Mouse (Mus musculus) adrenal gland, postnatal 10 days (tissue): ENCODE data around the gene Shf. TPM values are rescaled to one million over a fixed set of nuclear protein-coding genes. Genes with fewer than 3 reads are reported as not detected.
"Not testable (repeated sequence)": the region's sequence is repeated elsewhere in the genome, so short reads cannot be mapped to it uniquely, and the experiment has no call there.

Source experiments
- DNase-seq: peaks from one replicate; pipeline ENCODE4 v3.0.0; 2021; ENCODE audit warnings: mixed read lengths
- long read RNA-seq, 2 experiments: library from polyadenylated mRNA; stranded (forward); transcript quantifications; one replicate each; pipeline ENCODE4 v2.0.0; 2021
- total RNA-seq, 2 experiments: library from RNA; stranded (reverse); gene quantifications; 2 replicates each; pipeline ENCODE4 v1.2.3; 2021

Gene Shf
- 10 to 100 TPM; 16.7 to 23.7 TPM for total RNA-seq
- long read RNA-seq, experiment 1, partial matches to known transcripts, result 2 of 14 reads
- long read RNA-seq, experiment 1, other reads (novel, unspliced or antisense), result 3 of 14 reads
- long read RNA-seq, experiment 2, partial matches to known transcripts, result 0 of 6 reads
- long read RNA-seq, experiment 2, other reads (novel, unspliced or antisense), result 4 of 6 reads

DNA sequence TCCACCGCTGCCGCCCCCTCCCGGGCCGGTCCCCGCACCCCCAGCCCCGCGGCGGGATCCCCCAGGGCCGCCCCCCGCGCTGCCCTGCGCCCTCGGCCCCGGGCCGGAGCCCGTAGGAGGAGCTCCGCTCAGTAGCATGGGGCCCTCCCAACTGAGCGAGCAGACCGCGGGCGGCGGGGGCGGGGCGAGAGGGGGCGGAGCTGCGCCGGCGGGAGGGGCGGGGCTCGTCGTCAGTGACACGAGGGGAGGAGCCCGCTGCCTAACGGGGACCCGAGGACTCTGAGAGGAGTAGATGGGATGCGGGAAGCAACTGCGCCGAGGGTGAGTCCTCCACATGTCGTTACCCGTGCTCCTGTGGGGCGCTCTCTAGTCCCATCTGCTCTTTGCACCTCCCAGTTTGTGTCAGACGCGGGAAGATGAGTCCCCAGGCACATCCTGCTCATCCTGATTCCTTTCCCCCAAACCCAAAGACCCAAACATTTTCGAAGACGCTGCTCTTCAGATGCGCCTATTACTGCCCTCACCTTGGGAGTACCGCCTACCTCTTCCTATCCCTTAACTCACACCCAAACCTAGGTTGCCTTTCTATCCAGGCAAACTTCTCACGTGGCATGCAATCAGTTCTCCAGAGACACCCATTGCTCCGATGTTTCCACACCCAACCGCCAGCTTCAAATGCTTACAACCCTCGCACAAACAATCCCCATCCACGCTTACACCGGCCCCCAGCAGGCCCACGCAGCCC is at the start of gene Shf:
TSS of gene Shf (minus strand) at position 168 of the 745 bp plus-strand sequence.
- peak; percentile 98 for DNase-seq

DNA sequence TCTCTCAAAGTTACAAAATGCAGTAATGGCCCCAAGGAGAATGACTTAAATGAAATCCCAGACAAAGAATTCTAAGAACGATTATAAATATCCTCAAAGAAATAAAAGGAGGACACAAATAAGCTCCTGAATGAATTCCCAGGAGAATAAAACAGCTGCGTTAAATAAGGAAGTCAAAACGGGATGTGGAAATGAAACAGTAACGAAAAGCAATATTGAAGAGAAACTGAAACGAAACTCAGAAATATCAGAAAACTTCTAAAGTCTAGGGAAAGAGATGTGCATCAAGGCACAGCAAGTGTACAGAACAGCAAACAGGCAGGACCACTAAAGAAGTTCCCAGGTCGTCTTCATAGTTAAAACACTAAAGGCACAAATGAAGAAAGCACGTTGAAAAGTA is 40.0 kb upstream of the Shf start:
- DNase-seq, result no peak

DNA sequence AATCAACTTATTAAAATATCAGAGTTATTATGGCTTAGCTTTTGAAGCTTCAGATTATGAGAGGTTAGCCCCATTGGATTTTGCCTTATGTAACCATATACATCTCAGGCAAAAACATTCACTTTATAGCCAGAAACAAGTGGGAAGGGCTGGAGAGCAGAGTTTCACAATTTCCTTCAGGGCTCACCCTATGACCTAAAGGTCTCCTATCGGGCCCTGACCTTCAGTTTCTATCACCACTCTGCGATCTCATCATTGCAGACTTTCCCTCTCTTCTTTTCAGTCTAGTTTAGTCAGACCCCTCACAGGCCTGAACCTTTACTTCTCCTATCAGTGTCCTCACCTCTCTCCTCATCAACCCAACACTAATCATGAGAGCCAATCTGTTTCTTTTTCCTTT is 38.6 kb upstream of the Shf start:
- DNase-seq, result no peak

DNA sequence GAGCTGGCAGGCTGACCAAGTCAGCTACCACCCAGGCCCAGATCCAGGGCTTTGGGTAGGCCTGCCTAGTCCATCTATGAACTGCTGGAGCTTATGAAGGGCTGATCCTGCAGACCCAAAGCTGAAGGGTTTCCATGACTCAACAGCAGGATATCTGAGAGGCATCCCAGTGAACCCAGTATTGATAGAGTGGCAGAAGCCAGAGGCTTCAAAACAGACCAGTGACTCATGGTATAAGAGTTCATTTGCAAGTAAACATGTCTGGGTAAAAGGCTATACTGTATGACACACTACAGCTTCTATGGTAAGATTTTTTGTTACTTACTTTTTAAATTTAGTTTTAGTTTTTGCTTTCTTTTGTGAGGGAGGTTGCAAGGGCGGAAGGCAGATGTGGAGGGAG is 27.2 kb upstream of the Shf start:
- no peak for DNase-seq

DNA sequence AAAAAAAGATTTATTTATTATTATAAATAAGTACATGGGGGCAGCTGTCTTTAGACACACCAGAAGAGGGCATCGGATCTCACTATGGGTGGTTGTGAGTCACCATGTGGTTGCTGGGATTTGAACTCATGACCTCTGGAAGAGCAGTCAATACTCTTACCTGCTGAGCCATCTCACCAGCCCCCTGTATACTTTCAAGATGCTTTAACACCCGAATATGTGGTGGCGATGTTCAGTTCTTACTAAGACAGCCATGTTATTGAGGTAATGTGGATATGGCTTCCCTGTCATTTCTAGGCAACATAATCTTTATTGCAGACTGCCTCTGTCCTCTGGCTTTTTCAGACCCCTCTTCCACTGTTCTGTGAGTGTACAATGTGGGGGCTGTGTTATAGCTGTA is 18.2 kb upstream of the Shf start:
- not testable (repeated sequence) for DNase-seq

DNA sequence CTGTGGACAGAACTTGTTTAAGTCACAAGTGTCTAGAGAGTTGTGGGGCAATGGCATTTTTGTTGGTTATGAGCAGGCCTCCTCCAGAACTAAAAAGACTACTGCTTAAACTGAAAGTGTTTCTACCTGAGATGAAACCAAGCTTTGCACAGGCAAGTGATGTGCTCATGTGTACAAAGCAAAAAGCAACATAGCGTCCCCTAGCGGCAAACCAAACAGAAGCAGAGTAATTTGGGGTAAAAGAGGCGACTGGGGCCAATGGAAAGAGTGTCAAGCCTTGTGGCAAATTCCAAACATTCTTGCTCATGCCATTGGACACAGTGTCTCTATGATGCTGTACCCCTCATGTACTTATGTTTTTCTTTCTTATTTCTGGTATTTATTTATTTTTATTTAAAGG is 16.1 kb upstream of the Shf start:
- DNase-seq, result no peak

DNA sequence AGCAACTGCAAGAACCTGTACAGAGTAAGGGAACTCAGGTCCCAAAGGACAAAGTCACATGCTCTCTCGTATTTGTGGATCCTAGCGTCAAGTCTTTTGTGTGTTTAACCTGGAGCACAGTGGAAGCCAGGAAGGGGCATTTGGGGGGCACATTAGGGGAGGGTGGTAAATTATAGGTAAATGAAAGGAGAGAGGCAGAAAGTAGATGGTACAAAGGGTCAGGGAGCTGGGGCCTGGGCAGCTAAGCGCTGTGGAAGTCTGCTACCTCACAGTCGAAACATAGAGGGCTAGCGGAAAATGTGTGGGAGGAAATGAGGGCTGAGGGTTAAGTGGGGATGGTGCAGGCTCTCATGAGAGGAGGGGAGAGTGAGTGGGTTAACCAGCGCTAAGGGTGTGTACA is 13.2 kb upstream of the Shf start:
- no peak for DNase-seq

DNA sequence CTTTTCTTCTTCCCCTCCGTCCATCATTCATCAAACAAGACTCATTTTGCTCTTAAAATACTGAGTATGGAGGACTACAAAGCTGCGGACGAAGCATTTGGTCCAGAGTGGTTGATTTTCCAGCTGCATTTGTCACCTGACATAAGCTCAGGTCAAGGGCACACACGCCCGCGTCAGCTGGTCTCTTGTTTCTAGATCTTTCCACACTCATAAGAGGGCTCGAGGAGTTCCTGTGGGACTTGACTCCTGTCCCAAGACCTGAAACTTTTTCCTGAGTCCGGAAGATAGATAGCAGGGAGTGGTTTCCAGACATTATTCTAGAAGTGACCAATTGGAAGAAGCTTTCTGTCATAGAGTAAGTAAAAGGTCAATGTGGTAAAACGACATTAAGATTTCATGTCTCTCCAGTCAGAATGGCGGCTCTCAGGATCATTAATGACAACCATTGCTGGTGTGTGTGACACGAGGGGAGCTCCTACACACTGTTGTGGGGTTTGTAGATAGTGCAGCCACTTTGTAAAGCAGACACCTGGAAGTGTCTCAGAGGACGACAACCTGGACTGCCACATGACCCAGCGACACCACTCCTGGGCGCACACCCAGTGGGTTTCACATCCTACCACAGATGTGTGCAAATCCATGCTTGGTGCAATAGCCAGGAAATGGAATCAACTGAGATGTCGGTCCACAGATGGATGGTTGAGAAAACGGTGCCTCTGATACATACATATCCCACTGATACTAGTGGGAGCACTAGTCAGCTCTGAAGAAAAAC is 12.6 kb upstream of the Shf start:
- no peak for DNase-seq

DNA sequence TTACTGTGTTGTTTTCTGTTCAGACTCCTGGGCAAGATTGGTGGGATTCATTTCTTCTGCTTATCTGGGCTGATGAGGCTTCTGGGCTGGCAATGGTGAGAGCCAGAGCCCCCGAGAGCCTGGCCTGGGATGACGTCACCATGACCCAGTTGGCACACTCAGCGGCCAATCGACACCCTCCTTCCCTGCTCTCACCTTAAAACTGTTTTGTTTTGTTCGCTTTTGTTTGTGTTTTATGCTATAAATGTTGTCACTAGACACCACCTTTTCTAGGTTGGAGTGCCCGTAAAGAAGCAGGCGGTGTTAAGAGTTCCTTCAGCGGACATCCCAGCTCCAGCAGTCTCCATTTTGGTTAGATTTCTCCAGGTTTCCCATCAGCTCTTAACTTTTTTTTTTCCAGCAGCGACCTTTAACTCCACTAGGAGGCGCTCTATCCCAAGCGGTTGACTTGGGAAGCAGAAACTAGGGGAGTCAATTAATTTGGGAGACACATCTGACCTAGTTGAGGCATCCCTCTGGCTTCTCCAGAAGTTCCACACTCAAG is 11.9 kb upstream of the Shf start:
- DNase-seq, result peak; percentile 68

DNA sequence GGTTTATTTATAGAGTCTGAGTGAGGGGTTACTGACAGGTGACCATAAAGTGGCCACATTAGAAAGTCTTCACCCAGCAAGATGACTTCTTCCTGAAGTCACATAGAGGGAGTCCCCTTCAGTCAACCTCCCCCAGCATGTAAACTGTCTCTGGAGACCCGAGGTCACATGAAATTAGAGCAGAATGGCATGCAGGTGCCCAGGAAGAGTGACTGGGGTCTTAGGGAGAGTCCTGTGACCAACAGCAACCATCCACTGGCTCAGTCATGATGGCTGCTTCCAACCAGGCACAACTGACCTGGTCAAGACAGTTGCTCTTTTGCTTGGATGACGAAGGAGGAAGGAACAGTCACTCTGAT is 10.3 kb upstream of the Shf start:
- DNase-seq, result no peak

DNA sequence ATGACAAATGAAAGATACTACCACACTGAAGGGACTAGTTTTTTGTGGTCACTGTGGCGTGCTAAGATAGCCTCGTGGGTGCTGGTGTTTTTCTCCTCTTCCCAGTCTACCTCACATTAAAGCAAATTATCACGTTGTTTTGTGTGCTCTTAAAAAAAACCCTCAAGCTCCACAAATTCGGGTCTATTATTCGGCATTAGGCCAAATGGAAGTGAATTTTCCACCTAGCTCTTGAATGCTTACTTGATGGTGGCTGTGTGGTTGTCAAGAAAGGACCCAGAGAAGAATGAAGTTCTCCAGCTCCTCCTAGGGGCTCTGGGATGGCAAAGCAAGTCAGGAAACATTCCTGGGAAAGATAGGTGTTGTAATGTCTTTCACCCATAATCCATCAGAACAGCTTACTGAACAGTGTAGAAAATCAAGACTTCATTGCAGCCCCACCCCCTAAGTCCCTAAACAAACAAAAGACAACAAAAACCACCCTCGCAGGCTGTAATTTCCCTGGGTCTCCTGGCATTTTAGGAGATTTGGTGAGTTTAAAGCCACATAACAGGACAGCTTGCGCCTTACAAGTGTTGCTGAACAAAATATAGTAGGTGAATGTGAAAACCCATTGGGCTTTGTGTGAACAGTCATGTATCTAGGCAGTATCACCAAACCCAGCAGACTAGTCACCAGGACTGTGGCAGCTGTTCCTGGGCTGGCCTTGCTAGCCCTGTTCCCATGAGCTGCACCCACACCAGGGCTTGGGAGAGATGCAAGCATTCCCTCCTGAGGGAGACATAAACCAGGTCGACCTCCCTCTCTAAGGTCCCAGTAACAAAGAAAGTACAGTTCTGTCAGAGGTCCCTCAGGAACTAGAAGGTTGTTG is 9.7 kb upstream of the Shf start:
- peak; percentile 54 for DNase-seq

DNA sequence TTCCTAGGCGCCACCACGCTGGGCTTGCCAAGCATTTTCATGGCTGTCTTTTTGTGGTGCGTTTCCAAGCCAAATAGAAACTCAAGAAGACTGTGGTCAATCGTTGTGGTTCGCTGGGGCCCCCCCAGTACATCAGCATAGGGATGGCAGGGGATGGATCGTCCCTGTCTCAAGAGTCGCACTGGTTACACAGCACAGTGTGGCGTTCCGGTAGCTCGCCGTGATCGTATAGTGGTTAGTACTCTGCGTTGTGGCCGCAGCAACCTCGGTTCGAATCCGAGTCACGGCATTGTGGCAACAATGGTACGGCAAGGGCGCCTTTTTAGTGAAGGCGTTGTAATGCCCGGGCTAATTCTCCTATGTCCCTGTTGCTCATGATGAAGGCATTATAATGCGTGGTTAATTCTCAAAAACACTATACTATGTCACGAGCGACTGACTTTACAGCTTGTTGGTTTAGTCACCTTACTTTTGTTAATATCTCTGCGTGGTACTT is 8.8 kb upstream of the Shf start:
- peak; percentile 81 for DNase-seq

DNA sequence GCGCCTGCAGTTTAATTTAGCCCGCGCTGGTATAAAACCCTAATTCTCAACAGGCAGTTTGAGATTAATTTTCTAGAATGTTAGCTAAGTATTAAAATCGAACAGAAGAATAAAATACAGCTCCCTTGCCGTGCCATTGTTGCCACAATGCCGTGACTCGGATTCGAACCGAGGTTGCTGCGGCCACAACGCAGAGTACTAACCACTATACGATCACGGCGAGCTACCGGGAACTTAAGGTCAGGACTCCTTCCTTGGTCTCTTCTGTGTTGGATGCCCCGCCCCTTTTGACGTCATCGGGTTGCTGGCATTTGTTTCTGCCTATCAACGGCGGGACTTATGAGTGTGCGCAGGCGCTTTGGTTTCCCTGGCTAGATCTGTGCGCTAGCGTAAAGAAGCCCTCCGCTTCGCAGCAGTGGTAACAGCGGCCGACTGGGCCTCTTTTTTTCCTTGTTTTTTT is 8.3 kb upstream of the Shf start:
- DNase-seq, result peak; percentile 98

DNA sequence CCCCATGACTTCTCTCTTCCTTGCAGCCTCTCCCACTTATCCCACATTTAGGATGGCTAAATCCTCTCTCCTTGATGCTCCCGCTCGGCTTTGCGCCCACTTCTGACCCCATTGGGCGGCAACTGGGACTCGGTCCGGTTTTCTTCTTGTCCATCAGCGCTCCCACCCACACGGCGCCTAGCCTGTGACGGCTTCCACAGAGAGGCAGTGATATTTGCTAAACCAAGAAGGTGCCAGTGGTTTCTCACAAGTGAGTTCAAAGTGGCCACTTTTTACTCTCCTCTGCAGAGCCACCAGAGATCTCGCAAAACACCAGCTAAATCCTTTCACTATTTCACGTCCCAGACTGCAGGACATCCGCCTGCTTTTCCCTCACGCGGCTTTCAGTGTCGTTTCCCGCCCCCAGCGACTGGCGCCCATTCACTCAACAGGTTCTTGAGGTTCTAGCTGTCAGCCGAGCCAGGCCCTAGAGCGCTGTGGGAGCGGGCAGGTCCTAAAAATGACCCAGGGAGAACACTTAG is 7.1 kb upstream of the Shf start:
- DNase-seq, result peak; percentile 59

DNA sequence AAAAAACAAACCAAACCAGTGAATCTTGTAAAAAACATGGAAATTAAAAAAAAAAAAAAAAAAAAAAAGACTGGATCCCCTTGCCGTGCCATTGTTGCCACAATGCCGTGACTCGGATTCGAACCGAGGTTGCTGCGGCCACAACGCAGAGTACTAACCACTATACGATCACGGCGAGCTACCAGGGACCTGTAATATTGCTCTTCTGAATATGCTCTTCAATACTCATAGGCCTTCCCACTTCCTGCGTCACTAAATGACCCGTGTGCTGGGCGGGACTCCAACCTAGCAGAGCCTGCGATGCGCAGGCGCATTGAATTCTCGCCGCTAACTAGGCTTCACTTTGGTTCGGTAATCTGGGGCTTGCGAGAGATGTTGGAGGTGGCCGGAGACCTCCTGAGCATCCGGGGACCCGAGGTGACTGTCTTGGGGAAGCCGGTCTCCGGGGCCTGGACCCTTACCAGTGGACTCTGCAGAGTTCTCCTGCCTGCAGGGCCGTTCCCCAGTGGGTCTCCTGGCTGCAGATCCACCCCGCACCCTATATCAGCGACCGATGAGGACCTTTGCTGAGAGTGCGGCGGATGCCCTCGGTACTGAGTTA is 6.5 kb upstream of the Shf start:
- peak; percentile 94 for DNase-seq

DNA sequence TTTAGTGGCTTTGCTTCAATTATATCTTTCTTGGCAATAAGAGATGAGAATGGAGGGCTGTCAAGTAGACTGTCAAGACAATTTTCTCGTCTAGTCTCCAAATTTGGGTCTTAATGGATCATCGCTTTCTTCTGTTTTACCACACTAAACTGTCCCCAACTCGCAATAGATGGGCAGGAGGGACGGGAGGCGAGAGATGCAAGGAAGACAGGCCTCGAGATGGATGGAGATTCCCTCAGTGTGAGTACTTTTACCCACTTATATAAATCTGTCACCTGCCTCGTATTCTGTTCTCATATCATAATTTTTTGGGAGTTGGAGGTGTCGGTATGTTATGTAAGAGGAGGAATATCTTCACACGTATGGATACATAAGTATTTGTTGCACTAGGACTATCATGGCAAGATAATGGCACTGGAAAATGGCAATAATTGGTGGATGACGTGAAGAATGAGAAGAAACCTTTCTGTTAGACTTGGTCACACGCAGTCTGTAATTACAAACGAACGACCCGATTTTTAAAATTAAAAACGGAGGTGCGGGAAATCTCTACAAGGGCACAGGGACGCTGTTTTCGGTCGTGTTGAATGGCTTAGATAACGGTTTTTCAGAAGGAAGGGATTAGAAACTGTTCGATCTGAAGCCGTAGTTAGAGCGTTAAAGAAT is 5.8 kb upstream of the Shf start:
- DNase-seq, result no peak

DNA sequence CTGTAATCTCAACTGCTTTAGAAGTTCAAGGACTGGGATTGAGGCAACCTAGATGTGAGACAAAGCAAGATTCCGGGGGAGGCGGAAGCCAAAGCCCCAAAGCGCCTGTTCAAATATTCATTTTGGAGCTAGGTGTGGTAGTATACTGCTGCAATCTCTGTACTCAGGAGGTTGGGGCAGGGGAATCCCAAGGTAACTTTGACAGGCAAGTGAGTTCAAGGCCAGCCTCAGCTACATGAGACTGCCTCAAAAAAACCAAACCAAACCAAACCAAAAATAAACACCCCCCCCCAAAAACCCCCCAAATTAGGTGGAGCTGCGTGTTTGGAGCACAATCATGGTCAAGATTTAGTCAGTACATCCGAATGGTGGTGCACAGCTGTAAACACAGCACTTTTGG is 5.0 kb upstream of the Shf start:
- DNase-seq, result no peak

DNA sequence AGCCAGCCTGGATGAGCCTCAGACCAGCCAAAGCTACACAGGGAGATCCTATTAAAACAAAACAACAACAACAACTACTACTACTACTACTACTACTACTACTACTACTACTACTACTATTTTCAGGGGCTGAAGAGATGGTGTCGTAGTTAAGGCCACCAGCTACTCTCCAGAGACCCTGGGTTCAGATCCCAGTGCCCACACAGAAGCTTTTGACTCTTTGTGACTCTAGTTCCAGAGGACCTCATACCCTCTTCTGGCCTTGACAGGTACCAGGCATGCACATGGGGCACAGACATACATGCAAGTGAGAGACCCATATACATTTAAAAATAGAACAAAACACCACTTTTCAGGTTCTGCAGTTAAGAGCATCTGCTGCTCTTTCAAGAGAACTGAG is 3.6 kb upstream of the Shf start:
- no peak for DNase-seq

DNA sequence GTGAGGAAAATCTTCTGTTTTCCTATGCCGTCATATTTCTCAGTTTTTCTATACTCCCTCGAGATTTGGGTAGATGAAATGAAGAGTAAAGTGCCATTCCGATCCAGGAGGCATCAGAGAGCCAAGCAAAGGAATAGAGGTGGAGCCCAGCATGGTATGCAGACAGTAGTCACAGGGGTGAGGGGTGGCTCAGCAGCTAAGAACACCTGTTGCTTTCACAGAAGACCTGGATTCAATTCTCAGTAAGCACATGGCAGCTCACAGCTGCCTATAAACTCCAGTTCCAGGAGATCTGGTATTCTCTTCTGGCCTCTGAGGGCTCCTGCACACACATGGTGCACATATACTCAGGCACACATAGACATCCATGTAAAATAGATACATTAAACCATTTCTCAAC is 3.1 kb upstream of the Shf start:
- no peak for DNase-seq

DNA sequence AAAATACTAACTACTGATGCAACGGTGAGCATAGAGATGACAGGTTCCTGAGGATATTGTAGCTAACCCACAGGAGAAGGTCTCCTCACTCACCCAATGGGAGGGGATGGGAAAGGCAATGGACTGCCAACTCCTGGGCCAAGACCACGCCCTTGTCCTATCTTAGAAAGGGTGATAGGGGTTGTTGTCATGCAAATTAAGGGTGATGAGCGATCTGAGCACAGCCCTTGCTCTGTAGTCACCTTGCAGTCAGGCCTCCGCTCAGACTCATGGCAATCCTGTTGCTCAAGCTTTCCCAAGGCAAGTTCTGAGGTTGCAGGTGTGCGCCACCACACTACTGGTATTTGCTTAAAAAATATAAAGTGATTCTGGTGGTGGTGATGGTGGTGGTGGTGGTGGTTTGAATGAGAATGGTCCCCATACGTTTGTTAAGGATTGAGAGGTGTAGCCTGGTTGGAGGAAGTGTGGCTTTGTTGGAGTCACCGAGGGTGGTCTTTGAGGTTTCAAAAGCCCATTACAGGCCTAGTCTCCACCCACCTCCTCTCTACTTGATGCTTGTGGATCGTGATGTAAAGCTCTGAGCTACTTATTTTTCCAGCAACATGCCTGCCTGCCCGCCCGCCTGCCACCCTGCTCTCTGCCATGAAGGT is 1.3 kb upstream of the Shf start:
- DNase-seq, result no peak
